Mouse (Mus musculus) adrenal gland, postnatal 4 days (tissue): ENCODE data around the gene Tmem198. TPM values are rescaled to one million over a fixed set of nuclear protein-coding genes. Genes with fewer than 3 reads are reported as not detected.

ENCODE experiments used
- DNase-seq, 2 experiments: peaks; one replicate each; pipeline ENCODE4 v3.0.0; 2021 to 2022; ENCODE audit warnings: low spot score in 2 of 2, mixed read lengths in 2 of 2
- total RNA-seq, 2 experiments: library from RNA; stranded (reverse); gene quantifications; 2 replicates each; pipeline ENCODE4 v1.2.3; 2021

Tmem198 gene
- total RNA-seq, 2 experiments from 2014 or later: 4.0 to 5.0 TPM

DNA sequence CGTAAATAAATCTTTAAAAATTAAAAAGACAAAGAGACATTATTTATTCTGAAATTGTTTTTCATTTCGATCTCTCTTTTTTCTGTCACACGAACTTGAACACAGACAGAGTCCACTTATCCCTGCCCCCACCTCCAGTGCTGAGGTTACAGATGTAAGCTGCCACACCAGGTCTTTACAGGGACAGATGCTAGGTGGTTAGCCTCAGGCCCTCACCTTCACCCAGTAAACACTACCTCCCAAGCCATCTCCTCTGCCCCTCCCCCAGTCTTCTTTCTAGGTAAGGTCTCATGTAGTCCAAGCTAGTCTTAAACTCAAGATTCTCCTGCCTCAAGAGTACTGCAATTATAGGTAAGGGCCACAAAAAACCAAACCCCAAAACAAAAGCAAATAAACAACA is 33.2 kb downstream of the Tmem198 start:
- no peak for DNase-seq

DNA sequence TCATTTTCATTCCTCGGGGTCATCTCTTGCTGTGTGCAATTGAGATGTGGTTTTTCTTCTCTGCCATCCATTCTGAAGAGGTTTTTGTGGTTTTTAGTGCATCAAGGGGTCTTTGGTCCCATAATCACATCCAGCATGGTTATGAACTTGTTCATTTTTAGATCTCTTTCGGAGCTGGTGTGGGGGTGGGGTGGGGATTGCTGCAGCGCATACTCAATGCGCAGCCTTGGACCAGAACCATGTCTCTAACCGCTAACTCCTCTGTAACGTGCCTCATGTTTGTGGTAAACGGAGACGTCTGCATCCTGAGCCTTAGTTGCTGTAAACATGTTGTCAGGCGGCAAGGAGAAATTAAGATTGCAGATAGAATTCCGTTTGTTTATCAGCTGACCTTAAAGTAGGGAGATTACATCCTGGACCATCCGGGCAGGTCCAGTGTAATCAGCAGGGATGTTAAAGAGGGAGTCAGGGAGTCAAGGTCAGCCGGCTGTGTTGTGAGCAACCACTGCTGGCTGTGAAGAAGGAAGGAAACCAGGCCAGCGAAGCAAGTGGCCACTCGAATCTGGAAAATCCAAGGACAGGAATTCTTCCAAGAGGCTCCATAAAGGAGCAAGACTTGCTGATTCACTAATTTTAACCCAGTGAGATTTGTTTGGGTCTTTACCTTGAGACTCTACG is 37.5 kb downstream of the Tmem198 start:
- no peak for DNase-seq

DNA sequence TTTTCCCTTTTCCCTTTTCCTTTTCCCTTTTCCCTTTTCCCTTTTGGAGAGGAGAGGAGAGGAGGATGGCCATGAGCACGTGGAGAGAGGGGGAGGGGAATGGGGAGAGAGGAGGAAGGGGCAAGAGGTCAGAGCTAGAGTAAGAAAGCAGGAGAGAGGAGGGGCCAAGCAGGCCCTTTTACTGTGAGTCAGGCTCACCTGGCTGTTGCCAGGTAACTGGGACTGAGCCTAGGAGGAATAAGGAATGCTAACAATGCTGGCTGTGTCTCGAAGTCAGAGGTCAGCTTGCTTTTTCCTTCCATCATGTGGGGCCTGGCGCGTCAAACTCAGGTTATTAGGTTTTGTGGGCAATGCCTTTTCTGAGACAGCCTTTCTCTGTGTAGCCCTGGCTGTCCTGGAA is 38.7 kb downstream of the Tmem198 start:
- DNase-seq: no peak

DNA sequence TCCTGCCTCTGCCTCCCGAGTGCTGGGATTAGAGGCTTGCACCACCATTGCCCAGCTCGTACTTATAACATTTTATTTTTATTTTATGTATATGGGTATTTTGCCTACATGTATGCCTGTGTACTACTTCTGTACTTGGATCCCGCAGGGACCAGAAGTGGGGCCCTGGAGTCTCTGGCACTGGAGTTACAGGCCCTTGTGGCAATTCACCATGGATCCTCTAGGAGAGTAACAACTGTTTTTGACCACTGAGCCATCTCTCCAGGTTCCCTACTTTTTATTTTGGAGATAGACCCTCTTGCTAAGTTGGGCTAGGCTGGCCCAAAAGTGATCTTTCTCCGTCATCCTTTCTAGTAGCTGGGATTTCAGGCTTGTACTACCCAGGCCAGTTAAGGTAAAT is 39.1 kb downstream of the Tmem198 start:
- DNase-seq: no peak

DNA sequence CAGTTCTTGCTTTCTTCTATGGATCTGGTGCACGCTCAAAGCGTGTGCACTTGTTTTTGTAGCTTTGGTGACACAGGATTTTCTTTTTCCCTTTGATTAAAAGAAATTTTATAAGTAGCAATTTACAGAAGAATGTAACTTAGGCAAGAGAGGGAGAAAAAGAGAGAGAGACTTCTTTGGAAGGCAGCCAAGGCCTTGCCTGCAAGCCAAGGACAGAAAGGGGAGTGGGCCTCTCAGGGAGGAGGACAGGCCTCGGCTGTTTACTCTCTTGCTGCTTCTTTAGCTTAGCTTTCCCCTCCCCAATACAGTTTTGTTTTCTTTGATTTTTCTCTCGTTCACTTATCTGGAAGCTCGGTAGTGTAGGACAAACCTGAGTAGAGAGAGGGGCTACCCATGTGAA is 40.2 kb downstream of the Tmem198 start:
- no peak for DNase-seq

DNA sequence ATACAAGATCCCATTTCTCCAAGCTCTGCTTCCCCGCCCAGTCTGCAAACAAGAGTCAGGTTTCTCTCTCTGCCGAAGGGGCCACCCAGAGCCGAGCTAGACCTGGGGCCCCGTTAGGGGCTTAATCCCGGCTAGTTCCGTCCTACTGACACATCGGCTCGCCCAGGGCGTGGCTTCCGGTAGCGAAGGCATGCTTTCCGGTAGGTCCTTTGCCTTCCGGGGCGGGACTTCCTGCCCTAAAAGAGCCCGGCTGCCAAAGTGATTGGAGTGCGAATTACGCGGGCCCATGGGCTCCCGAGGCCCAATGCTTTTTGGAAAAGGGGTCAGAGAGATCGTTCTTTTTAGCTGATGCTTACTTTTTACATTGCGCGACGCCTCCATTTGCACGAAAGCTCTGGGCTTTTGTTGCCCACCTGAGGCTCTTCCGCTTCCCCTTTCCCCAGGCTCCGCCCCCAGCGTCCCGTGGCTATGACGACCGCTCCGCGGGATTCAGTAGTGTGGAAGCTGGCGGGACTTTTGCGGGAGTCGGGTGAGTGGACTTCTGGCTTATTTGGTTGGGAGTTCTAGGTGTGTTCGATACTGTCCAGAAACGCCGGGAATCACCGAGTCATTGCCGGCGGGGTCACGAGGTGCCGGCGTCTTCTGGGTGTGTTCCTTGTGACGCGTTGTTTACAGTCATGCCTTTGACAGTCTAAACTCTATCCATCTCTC is 42.1 kb downstream of the Tmem198 start, which contains the start of gene Stk11ip:
Gene Stk11ip (plus strand): TSS at position 209 of the 711 bp plus-strand sequence.
- peak; percentile 84 to 87 for DNase-seq

DNA sequence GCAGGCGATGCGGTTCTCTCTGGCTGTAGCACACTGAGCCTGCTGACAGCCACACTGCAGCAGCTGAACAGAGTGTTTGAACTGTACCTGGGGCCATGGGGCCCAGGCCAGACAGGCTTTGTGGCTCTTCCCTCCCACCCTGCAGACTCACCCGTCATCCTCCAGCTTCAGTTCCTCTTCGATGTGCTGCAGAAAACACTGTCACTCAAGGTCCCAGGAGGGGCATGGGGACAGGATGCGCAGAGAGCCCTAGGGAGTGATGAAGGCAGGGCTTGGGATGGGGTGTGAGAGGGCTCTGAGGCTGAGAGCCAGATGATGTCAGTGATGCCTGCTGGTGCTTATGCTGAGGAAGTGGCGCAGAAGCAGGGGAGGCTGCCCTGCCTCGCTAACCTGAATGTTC is 45.3 kb downstream of the Tmem198 start:
- DNase-seq: no peak

DNA sequence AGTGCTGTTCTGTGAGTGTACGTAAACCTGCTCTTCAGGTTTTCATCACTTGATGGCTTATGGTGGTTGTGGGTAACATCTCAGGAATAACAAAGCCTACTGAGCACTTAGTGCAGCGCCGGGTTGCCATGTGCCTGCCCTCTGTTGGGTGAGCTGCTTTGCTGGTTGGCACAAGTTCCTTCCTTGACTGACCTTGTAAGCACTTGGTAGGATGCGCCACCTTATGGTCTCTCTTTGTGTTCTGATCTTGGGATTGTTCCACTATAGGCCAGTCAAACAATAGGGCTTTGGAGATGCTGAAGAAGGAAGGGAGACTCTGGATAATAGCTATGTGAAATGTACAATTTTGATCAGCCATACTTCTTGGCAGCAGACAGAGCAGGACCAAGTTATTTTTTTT is 51.2 kb downstream of the Tmem198 start:
- DNase-seq: no peak

DNA sequence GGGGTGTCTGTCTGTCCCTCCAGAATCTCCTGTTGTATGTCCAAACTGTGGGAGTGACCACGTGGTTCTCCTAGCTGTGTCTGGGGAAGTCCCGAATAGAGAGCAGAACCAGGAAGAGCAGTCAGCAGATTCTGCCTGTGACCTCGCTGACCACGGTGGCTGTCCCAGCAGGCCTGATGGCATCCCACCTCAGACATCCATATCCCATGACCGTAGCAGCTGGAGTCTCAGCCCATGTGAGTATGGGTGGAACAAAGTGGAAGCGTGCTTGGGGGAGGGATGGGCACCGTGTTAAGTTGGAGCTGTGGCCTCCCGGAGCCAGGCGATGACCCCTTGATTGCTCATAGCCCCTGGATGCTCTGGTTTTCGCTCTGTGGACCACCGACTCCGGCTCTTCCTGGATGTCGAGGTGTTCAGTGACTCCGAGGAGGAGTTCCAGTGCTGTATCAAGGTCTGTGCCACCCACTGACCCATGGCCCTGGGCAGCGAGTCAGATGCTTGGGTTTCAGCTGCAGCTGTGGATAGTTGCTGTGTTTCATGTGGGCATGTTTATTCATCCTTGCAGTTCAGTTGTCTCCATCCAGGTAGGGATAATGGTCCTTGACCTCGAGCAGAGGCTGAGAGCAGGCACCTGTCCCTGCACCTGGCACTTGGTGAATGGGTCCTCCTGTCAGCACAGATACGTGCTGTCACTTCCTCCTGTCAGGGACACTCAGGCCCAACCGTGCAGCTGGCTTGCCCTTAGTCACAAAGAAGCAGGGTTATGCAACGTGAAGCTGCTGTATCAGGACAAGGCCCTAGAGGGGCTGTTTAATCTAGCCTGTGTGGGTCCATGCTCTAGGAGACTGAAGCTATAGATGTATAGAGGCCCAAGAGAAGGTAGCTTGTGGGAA is 53.2 kb downstream of the Tmem198 start:
- DNase-seq: no peak

DNA sequence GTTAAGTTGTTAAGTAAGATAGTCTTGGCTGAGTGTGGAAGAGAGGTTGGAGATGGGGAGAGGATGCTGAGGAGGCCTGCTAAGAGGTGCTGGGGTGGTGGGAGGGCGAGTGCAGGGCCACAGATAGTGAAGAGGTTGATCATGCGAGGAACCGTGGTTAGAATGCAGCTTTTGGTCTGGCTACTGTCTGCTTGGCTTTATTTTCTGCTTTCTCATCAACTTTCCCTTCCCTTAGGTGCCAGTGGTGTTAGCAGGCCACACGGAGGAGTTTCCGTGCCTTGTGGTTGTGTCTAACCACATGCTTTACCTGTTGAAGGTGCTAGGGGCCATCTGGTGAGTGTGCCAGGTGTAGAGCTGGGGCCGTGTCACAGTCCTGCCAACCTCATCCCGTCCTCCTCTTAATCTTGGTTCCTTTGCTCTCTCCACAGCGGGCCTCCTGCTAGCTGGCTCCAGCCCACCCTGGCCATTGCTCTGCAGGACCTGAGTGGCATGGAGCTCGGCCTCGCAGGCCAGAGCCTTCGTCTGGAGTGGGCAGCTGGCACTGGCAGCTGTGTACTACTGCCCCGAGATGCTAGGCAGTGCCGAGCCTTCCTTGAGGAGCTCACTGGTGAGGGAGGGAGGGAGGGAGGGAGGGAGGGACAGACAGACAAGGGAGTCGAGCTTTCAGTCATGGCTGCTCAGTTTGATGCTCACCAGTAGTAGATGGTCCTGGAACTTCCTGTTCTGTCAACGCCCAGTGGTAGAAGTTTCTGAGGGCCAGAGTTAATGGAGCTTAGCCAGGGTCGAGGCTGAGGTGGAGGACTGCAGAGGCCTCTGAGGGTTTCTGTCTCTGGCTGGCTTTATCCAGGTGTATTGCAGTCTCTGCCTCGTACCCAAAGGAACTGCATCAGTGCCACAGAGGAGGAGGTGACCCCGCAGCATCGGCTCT is 54.3 kb downstream of the Tmem198 start:
- DNase-seq: no peak

Other genes starting within 250 kb of the Tmem198 start
- not detected for gene A630095N17Rik, start 247.4 kb upstream of the Tmem198 start, total RNA-seq
- 10 to 100 TPM; 40.5 to 42.5 TPM for gene Dnajb2, start 243.1 kb upstream of the Tmem198 start, total RNA-seq
- 10 to 100 TPM; 79.8 to 81.3 TPM for gene Ptprn, start 215.0 kb upstream of the Tmem198 start, total RNA-seq
- gene Resp18, start 201.1 kb upstream of the Tmem198 start, total RNA-seq: 100 to 1,000 TPM; 138 to 152 TPM
- gene Dnpep, start 161.5 kb upstream of the Tmem198 start, total RNA-seq: 100 to 1,000 TPM; 106 to 113 TPM
- 10 to 100 TPM; 40.5 to 78.8 TPM for gene Des, start 119.2 kb upstream of the Tmem198 start, total RNA-seq
- gene Speg, start 104.2 kb upstream of the Tmem198 start, total RNA-seq: 10 to 100 TPM; 32.4 to 33.7 TPM
- 10 to 100 TPM; 71.3 to 82.4 TPM for gene Gmppa, start 43.6 kb upstream of the Tmem198 start, total RNA-seq
- 10 to 100 TPM; 10.4 to 11.9 TPM for gene Asic4, start 29.1 kb upstream of the Tmem198 start, total RNA-seq
- 10 to 100 TPM; 60.3 to 62.6 TPM for gene Chpf, start 225 bp upstream of the Tmem198 start, total RNA-seq
- gene Obsl1, start 26.9 kb downstream of the Tmem198 start, total RNA-seq: 100 to 1,000 TPM; 241 to 242 TPM
- 10 to 100 TPM; 71.4 to 80.6 TPM for gene Inha, start 27.5 kb downstream of the Tmem198 start, total RNA-seq
- gene Stk11ip, start 42.0 kb downstream of the Tmem198 start, total RNA-seq: 10 to 100 TPM; 38.1 to 38.4 TPM
- 100 to 1,000 TPM; 136 to 143 TPM for gene Slc4a3, start 66.7 kb downstream of the Tmem198 start, total RNA-seq